Mouse (Mus musculus): ENCODE measurements around the gene Slc44a5. TPM values are rescaled to one million over a fixed set of nuclear protein-coding genes. Genes with fewer than 3 reads are reported as not detected.

The Slc44a5 gene
- polyA plus RNA-seq, 1 experiment from 2014 or later, result 9.9 TPM

DNA sequence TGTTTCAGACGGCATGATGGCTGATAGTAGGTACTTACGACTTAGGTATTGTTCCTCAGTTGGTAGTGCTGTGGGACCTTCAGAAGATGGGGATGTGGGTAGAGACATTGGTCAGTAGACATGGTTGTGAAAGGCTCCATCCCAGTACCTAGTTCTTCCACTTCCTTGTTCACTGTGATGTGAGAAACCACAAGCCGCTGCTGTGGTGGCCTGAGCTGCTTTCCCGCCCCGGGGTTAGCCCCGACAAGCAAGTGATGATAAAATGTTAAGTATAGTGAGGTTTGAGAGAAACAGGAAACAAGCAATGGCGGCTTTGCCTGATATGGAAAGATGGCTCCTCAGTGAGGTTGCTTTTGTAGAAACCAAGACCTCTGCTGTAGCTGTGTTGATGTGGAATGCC is 209.8 kb downstream of the Slc44a5 start:
- Histone ChIP-seq H3K9ac (no peak overlapping the region), H3K4me2 (no peak overlapping the region), H3K36me3 (replicated peaks) (no peaks in the 10 kb centered on the region), H3K27me3 (replicated peaks) (no peaks in the 10 kb centered on the region), H3K27ac (no peak overlapping the region), H3K9me3 (no peaks in the 10 kb centered on the region), H3K4me1 (peaks cover 3% of the 10 kb centered on the region; the same call in 1 of the 2 replicates), H3K4me3 (no peak overlapping the region)
- ATAC-seq (replicated peaks), result no peak
- WGBS, result 94% methylated on average over 7 of the region's 7 CpGs

DNA sequence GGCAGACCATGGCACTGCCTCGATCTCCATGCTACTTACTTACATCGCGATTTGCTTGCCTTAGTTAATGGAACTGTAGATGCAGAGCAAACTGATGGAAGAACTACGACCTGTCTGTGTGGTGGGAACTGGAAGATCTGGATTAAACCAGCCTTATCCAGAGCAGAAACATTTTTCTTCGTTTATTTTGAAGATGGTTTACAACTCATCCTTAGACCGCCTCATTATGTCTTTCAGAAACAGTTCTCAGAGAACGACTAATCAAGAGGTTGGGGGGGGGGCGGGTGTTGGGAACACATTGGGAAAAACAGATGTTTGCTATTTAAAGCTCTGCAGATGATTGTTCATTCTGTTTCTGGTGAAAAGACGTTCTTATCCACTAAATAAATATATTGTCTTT is 210.7 kb downstream of the Slc44a5 start:
- Histone ChIP-seq H3K27ac (no peak overlapping the region), H3K4me3 (no peak overlapping the region), H3K27me3 (replicated peaks) (no peaks in the 10 kb centered on the region), H3K4me1 (peaks cover 9% of the 10 kb centered on the region), H3K4me2 (no peak overlapping the region), H3K9me3 (no peaks in the 10 kb centered on the region), H3K36me3 (replicated peaks) (no peaks in the 10 kb centered on the region), H3K9ac (no peak overlapping the region)
- WGBS, result 88% methylated on average over 9 of the region's 9 CpGs
- no peak for ATAC-seq (replicated peaks)

DNA sequence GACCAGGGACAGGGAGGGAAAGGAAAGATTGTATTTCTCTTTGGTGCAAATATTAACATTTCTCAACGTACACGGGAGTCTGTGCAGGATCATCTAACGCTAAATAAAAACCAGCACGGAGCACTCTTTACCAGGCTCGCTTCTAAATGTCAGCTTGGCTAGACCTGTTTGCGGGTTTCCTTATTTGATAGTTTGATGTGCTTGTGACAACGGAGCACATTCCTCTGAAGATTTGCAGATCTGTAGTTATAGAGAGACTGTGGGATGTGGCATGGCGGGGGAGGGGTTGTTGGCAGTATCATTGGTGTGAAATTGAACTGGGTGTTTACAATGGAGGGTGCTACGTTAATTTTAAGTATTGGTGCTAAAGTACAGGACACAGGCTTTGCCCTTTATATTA is 215.4 kb downstream of the Slc44a5 start:
- ATAC-seq (replicated peaks), result no peak
- H3K4me1 ChIP-seq, result peaks cover 26% of the 10 kb centered on the region
- no peaks in the 10 kb centered on the region for H3K9me3 ChIP-seq
- no peak overlapping the region for H3K4me2 ChIP-seq
- no peak overlapping the region for H3K27ac ChIP-seq
- 54% methylated on average over 9 of the region's 9 CpGs for WGBS
- no peak overlapping the region for H3K4me3 ChIP-seq
- H3K9ac ChIP-seq, result no peak overlapping the region
- no peaks in the 10 kb centered on the region for H3K27me3 ChIP-seq (replicated peaks)
- no peaks in the 10 kb centered on the region for H3K36me3 ChIP-seq (replicated peaks)

DNA sequence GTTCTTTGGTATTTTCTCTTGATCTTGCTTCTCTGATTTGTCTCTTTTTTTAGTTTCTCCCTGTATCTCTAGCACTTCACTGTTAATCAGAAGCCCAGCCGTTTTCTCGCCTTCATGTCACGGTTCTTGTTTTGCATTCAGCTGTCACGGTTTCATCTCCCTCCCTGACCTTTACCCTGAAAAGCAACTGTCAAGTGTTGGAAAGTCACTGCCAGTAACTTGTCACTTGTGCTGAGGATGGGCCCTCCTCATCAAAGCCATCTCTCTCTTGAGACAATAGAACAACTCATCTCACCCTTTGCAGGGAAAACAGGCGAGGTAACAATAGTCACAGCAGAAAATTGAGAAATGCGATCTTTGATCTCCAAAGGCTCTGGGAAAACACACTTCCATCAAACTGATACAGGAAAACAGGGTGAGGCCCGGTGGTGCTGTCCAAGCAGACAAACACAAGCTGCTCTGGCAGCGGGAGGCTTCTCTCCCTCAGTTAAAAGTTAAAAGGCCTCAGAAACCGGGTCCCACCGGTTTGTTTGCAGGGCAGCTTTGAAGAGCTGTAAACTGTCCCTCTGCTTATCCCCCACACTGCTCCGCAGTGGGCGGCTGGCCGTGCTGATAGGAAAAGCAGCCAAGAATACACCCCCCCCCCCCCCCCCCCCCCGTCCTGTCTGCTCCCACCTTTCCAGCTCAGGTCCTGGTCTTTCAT is 219.2 kb downstream of the Slc44a5 start:
- H3K4me2 ChIP-seq, result no peak overlapping the region
- ATAC-seq (replicated peaks), result peak; percentile 44; the same call in 1 of the 2 replicates
- no peaks in the 10 kb centered on the region for H3K9me3 ChIP-seq
- no peaks in the 10 kb centered on the region for H3K36me3 ChIP-seq (replicated peaks)
- no peak overlapping the region for H3K9ac ChIP-seq
- H3K27ac ChIP-seq, result 0 out of 2 replicates have a peak overlapping the region, but pooled peaks have one; percentile 46
- WGBS, result 7% methylated on average over 14 of the region's 14 CpGs
- no peaks in the 10 kb centered on the region for H3K27me3 ChIP-seq (replicated peaks)
- H3K4me3 ChIP-seq, result no peak overlapping the region
- H3K4me1 ChIP-seq, result peaks cover 32% of the 10 kb centered on the region

DNA sequence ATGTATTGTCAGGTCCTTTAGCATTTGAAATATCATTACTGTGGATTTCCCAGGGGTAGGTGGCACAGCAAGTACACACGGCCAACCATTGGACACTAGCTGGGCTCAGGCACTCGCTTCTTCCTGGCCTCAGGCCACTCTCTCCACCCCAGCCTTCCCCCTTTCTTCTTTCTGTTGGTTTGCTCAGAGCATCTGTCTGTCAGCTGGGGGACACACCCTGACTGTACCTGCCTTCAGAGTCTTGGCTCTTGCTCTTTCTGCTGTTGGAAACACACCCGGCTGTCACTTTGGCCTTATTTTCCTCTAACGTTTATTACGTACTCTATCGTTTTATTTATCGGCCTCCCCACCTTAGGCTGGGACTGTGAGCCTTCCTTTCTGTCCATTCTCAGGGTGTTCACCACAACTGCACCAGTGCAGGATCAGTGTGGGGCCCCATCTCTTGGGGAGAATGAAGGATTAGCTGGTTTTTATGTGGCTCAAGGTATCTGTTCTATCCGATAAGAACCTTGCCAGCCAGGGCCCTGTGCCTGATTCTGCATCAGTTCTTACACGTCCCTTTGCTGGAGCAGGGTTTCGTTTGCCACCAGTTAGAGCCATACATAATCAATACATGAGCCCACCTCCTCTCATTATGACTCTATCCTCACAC is 220.1 kb downstream of the Slc44a5 start:
- Histone ChIP-seq H3K27ac (peak overlapping the region; percentile 46), H3K9ac (no peak overlapping the region), H3K27me3 (replicated peaks) (no peaks in the 10 kb centered on the region), H3K4me2 (no peak overlapping the region), H3K4me1 (peaks cover 28% of the 10 kb centered on the region), H3K36me3 (replicated peaks) (no peaks in the 10 kb centered on the region), H3K9me3 (no peaks in the 10 kb centered on the region), H3K4me3 (no peak overlapping the region)
- WGBS, result 46% methylated on average over 10 of the region's 10 CpGs
- peak; percentile 21; the same call in 1 of the 2 replicates for ATAC-seq (replicated peaks)

DNA sequence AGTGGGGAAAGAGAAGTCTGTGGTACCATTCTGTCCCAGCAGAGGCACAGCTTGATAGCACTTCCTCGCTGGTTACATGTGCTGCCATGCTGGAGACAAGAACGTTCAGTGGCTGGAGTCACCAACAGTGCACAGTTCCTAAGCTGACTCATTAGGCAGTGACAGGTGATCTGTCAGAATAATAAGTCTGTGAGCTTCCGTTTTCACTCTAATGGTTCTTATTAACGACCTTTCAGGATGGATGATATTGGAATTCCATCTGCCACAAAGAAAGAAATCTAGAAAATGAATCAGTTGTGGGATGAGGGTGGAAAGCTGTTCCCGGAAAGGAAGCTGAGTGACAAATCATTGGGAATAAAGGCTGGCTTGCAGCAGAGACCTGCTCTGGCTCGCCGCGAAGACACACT is 227.2 kb downstream of the Slc44a5 start:
- Histone ChIP-seq H3K36me3 (replicated peaks) (no peaks in the 10 kb centered on the region), H3K4me1 (no peaks in the 10 kb centered on the region), H3K4me3 (no peak overlapping the region), H3K27me3 (replicated peaks) (no peaks in the 10 kb centered on the region), H3K4me2 (no peak overlapping the region), H3K9me3 (no peaks in the 10 kb centered on the region), H3K27ac (no peak overlapping the region), H3K9ac (no peak overlapping the region)
- WGBS, result 61% methylated on average over 8 of the region's 8 CpGs
- ATAC-seq (replicated peaks), result no peak

DNA sequence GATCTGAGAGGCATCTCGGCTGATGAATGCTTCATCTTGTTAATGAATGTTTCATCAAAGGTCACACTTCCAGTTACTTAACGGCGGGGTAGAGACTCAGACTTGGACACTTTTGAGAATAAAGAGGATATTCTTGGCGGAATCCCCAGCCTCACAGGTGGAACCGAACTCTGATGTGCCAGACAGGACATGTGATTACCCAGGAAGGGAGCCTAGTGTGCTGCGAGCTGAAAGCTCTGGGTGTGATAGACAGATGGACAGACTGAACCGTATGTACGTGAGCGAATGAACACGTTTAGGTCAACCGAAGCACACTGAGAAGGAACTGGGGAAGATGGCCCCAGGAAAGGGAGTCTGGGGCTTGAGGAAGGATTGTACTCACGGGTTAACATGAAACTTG is 228.6 kb downstream of the Slc44a5 start:
- ATAC-seq (replicated peaks), result no peak
- no peak overlapping the region for H3K4me2 ChIP-seq
- no peaks in the 10 kb centered on the region for H3K9me3 ChIP-seq
- H3K27ac ChIP-seq, result no peak overlapping the region
- no peaks in the 10 kb centered on the region for H3K36me3 ChIP-seq (replicated peaks)
- H3K27me3 ChIP-seq (replicated peaks), result no peaks in the 10 kb centered on the region
- H3K4me1 ChIP-seq, result no peaks in the 10 kb centered on the region
- no peak overlapping the region for H3K9ac ChIP-seq
- 88% methylated on average over 12 of the region's 12 CpGs for WGBS
- no peak overlapping the region for H3K4me3 ChIP-seq

DNA sequence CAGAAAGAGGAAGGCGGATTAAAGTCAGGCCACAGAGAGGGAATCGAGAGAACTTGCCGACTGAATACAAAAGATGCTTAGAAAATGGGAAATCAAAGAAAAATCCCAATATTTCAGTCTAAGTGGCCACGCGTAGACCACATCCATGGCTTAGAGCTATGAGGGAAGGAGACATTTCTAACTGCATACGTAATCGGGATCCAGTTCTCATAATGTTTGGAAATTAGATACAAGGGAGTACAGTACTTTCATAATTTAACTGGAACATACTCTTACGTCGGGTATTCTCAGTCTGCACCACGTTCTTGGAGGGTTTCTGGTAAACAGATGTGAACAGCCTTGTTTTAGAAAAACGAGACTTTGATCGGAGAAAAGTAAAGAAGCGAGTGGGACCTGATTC is 229.1 kb downstream of the Slc44a5 start:
- H3K4me1 ChIP-seq, result no peaks in the 10 kb centered on the region

DNA sequence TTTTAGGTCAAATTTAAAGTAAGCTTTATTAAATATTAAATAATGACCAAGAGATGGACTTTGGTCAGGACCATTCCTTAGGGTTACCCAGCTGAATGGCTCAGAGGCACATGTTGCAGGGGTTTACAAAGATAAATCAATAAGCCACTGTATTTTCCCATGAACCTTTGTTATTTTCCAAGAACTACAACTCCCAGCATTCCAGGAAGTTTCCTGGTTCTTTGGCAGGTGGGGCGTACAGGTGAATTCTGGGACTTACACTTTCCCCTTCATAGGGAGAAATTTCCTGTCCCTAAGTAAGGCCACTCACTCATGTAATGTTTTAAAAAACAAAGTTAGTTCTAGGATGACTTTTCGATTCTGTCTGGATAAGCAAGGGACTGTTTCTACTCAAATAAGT is 235.2 kb downstream of the Slc44a5 start:
- no peak for ATAC-seq (replicated peaks)
- no peaks in the 10 kb centered on the region for H3K27me3 ChIP-seq (replicated peaks)
- H3K36me3 ChIP-seq (replicated peaks), result no peaks in the 10 kb centered on the region
- H3K9ac ChIP-seq, result no peak overlapping the region
- 94% methylated on average over 2 of the region's 2 CpGs for WGBS
- peaks cover 10% of the 10 kb centered on the region for H3K4me1 ChIP-seq
- no peak overlapping the region for H3K27ac ChIP-seq
- H3K4me2 ChIP-seq, result no peak overlapping the region
- no peak overlapping the region for H3K4me3 ChIP-seq
- no peaks in the 10 kb centered on the region for H3K9me3 ChIP-seq

More for the DNA sequence above, 229.1 kb downstream of the Slc44a5 start:
- Histone ChIP-seq H3K27ac (no peak overlapping the region), H3K9me3 (no peaks in the 10 kb centered on the region), H3K9ac (no peak overlapping the region), H3K36me3 (replicated peaks) (no peaks in the 10 kb centered on the region), H3K27me3 (replicated peaks) (no peaks in the 10 kb centered on the region), H3K4me3 (no peak overlapping the region), H3K4me2 (no peak overlapping the region)
- no peak for ATAC-seq (replicated peaks)
- WGBS, result 86% methylated on average over 13 of the region's 13 CpGs

DNA sequence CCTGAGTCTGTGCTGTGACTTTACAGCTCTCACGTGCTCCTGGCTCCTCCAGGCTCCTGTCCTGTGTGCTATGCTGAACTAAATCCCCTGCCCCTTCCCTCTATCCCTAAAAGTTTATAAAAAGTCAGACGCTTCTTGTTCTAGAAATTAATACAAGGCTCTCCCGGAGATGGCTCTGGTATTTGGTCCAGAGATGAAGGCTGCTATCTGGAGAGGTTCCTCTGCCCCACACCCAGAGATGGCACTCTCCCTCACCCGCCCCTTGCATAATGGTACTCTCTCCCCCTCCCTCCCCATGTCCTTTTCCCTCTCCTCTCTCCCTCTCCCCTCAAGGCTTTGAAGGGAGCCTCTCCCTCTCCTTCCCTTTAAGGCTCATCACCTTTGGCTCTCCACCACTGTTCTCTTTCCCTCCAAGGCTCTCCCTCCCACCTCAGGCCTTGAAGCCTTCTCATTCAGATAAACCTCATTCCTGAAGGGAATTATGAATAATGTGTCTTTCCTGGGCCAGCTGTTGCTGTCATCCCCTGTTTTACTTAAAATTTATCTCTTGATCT is 236.0 kb downstream of the Slc44a5 start:
- Histone ChIP-seq H3K4me3 (no peak overlapping the region), H3K27ac (no peak overlapping the region), H3K9ac (no peak overlapping the region), H3K4me1 (peaks cover 10% of the 10 kb centered on the region), H3K27me3 (replicated peaks) (no peaks in the 10 kb centered on the region), H3K9me3 (no peaks in the 10 kb centered on the region), H3K4me2 (no peak overlapping the region), H3K36me3 (replicated peaks) (no peaks in the 10 kb centered on the region)
- no peak for ATAC-seq (replicated peaks)
- 48% methylated on average over 4 of the region's 4 CpGs for WGBS

DNA sequence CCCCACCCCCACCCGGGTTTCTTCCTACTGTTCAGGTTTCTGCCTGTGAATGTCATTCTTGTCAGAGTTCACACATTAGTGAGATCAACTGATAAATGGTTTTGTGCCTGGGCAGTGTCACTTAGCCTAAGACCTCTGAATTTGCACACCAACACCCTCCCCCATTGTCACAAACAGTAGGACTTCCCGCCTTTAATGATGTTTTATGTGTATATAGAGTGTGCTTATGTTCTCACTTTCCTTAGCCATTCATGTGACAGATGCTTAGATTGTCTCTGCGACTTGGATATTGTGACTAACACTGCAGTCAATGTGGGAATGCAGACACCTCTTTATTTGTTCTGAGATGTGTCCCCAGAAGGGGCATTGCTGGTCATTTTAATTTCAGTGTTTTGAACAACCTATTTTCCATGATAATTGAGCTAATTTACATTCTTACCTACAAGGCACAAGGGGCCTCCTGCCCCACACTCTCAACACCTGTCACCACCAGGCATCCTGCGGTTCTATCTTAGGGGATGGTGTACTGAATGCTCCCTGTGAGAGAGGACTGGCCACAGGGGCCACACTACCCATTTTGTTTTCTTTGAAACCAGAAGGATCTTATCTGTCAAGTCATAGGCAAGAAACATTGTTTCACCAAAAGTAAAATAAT is 236.7 kb downstream of the Slc44a5 start:
- Histone ChIP-seq H3K4me3 (no peak overlapping the region), H3K27me3 (replicated peaks) (no peaks in the 10 kb centered on the region), H3K27ac (no peak overlapping the region), H3K9ac (no peak overlapping the region), H3K4me2 (no peak overlapping the region), H3K36me3 (replicated peaks) (no peaks in the 10 kb centered on the region), H3K4me1 (peaks cover 10% of the 10 kb centered on the region), H3K9me3 (no peaks in the 10 kb centered on the region)
- WGBS, result 22% methylated on average over 4 of the region's 4 CpGs
- ATAC-seq (replicated peaks), result no peak

DNA sequence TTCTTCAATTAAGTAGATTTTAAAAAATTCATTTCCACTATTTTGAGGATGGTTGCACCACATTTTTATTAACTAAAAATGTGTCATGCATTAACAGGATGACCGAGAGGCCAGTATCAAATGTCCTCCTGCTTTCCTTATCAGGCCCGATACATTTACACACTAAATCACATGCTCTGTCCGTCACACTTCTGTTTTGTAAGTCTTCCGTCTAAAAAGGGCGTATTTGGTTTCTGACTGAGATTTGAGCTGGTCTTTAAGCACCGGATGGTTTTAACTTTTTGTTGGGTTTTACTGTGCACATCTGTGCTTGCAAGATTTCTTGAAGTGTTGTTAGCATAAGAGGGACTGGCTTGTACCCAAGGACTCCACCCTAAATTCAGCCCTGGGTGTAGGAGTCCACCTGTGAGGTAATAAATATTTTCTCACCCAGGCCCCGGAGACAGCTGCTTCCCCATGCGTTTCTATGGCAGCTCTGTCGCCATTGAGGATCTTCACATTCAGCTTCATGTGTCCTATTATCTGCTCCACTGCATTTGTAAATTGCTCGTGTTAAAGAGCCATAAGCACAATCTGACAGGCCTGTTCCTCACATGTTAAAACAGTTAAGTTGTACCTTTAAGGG is 237.3 kb downstream of the Slc44a5 start:
- no peak for ATAC-seq (replicated peaks)
- Histone ChIP-seq H3K9ac (no peak overlapping the region), H3K4me3 (no peak overlapping the region), H3K4me2 (no peak overlapping the region), H3K4me1 (peaks cover 10% of the 10 kb centered on the region), H3K9me3 (no peaks in the 10 kb centered on the region), H3K36me3 (replicated peaks) (no peaks in the 10 kb centered on the region), H3K27me3 (replicated peaks) (no peaks in the 10 kb centered on the region), H3K27ac (no peak overlapping the region)
- WGBS, result 58% methylated on average over 10 of the region's 10 CpGs

All from midbrain, embryonic 15.5 days (tissue).